Mouse (Mus musculus) cerebellum, adult 2 months (tissue): ENCODE measurements at regions not wholly inside any gene's neighbourhood (a gene's known extent, or its start where the extent isn't known, plus 50 kb on each side); places are given as distances from the start of the nearest gene placed in this dataset.

Experiments
- DNase-seq, 2 experiments: peaks; one replicate each; pipeline ENCODE4 v3.0.0; 2021
- H3K27ac ChIP-seq: fragments of 200-500 bp; 2 replicates; pipeline ENCODE4 v1.5.1; 2012; ENCODE audit warnings: low read length, control low read depth, inconsistent platforms; ENCODE audit not compliant: insufficient read depth
- H3K27me3 ChIP-seq: fragments of 200-500 bp; 2 replicates; pipeline ENCODE4 v1.6.1; 2012; ENCODE audit warnings: inconsistent platforms, mild to moderate bottlenecking, low read length, moderate library complexity; ENCODE audit not compliant: control insufficient read depth, insufficient read depth
- H3K4me1 ChIP-seq: fragments of 200-500 bp; 2 replicates; pipeline ENCODE4 v1.6.1; 2011; ENCODE audit warnings: low read length; ENCODE audit not compliant: control insufficient read depth, insufficient read depth
- H3K4me3 ChIP-seq: fragments of 200-500 bp; replicated peaks from 2 replicates; pipeline ENCODE3; 2011; ENCODE audit warnings: mild to moderate bottlenecking, low read depth, low read length, control low read depth; ENCODE audit not compliant: insufficient read depth
- CTCF ChIP-seq: fragments of 200-500 bp; IDR thresholded peaks from 2 replicates; pipeline ENCODE4 v1.5.1; 2011; ENCODE audit warnings: low read depth, mild to moderate bottlenecking, control low read depth, low read length, moderate library complexity, borderline replicate concordance; ENCODE audit not compliant: insufficient read depth
- POLR2A ChIP-seq: fragments of 200-500 bp; IDR thresholded peaks from 2 replicates; pipeline ENCODE4 v1.6.1; 2011; ENCODE audit warnings: low read length, control low read depth, borderline replicate concordance; ENCODE audit not compliant: insufficient read depth
- WGBS: fragments of 180-500 bp; shearing (Covaris S2); methylation state at CpG from one replicate; pipeline ENCODE4 v1.1.7; 2018; 5-methylcytosine and 5-hydroxymethylcytosine counted together

DNA sequence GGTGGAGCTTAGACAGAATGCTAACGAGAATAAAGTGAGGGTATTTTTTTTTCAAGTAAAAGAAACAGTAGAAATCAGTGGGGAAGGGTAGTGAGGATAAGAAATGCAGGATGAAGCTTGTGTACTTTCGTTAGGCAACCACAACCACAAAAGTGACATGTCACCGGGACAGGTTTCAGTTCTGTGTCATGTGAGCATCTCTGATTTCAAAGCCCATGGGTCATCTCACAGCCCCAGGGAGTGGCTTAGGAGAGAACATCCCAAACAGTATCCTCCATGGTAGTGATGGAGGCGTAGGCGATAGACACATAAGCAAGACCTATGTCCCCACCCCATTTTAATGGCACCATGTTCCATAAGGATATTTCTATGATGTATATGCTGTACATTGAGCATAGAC lies 147.4 kb upstream of the Arl4c start:
- no peak overlapping the region for H3K27ac ChIP-seq

DNA sequence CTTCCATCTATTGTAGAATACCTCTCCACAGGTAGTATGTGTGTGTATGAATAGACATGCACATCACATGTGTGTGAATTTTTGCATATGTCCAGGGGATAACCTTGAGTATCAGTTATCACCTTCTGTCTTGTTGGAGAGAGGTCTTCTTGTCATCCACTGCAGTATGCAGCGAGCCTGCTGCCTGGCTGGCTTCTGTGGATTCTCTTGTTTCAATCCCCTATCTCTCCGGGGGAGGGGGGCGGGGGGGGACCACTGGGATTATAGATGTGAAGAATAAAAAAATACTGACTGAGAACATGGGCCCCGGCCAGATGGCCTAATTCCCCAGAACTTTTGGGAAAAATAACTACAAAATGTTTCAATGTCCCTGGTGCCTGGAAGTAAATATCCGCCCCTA lies 149.9 kb upstream of the Arl4c start:
- H3K4me3 ChIP-seq = no peak overlapping the region
- H3K4me1 ChIP-seq = peaks cover 7% of the 10 kb centered on the region
- 83% methylated on average over 5 of the region's 5 CpGs for WGBS
- peak in 1 of 2 experiments; percentile 1 for DNase-seq
- no peak overlapping the region for H3K27ac ChIP-seq
- no peaks in the 10 kb centered on the region for H3K27me3 ChIP-seq
- TF ChIP-seq CTCF = no peak
- TF ChIP-seq POLR2A = no peak

More for the DNA sequence above, 147.4 kb upstream of the Arl4c start:
- WGBS = 93% methylated on average over 5 of the region's 5 CpGs
- TF ChIP-seq POLR2A (no peak), CTCF (no peak)
- H3K4me3 ChIP-seq = no peak overlapping the region
- no peaks in the 10 kb centered on the region for H3K27me3 ChIP-seq
- peaks cover 7% of the 10 kb centered on the region for H3K4me1 ChIP-seq
- peak in 1 of 2 experiments; percentile 2 for DNase-seq

DNA sequence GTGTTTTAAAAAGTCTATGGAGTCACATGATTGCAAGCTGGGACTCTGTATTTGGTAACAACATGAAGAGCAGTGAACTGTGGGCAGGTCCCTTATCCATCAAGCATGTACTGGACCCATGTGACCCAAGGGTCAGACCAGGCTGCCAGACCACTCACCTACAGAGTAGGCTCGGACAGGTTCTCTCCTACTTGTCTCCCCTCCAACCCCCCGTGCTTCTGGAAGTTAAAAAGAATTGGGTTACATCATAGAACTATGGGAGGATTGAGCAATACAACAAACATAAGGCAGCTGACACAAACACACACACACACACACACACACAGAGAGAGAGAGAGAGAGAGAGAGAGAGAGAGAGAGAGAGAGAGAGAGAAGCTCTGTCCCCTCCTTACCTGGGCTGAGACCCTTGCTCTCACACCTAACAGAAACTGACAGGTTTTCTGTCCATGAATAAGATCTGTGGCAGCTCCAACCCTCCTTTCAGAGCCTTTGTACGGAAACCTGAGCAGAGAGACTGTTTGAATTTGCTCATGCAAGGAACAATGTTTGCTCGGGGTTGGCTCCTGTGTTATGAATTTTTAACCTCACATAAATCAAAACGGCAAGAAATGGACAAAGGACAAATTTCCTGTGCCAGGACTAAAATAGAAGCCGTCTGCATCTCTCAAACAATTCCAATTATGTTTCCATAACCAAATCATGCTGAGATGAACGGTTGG lies 159.0 kb upstream of the Arl4c start:
- H3K27me3 ChIP-seq = no peaks in the 10 kb centered on the region
- H3K27ac ChIP-seq = no peak overlapping the region
- peaks cover 8% of the 10 kb centered on the region for H3K4me1 ChIP-seq
- H3K4me3 ChIP-seq = no peak overlapping the region
- TF ChIP-seq CTCF (no peak), POLR2A (no peak)
- peak in 1 of 2 experiments; percentile 37 for DNase-seq
- WGBS = 34% methylated on average over 7 of the region's 7 CpGs

DNA sequence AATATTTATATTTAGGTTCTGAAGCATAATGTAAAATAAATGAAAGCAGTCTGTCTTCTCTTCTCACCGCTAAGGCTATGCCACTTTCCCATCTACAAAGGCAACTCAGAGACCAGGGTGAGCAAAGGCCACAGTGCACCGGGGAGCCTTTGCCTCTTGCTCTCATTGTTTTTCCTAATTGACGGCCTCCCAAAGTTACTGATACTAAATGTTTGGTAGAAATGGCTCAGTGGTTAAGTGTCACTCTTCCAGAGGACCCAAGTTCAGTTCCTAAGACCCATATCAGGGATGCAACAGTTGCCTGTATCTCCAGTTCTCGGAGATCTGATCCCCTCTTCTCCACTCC lies 159.5 kb upstream of the Arl4c start:
- WGBS = 61% methylated on average over 4 of the region's 4 CpGs
- H3K4me3 ChIP-seq = no peak overlapping the region
- H3K27me3 ChIP-seq = no peaks in the 10 kb centered on the region
- no peak overlapping the region for H3K27ac ChIP-seq
- no peak for DNase-seq
- H3K4me1 ChIP-seq = peaks cover 8% of the 10 kb centered on the region
- no peak for TF ChIP-seq POLR2A
- no peak for TF ChIP-seq CTCF

DNA sequence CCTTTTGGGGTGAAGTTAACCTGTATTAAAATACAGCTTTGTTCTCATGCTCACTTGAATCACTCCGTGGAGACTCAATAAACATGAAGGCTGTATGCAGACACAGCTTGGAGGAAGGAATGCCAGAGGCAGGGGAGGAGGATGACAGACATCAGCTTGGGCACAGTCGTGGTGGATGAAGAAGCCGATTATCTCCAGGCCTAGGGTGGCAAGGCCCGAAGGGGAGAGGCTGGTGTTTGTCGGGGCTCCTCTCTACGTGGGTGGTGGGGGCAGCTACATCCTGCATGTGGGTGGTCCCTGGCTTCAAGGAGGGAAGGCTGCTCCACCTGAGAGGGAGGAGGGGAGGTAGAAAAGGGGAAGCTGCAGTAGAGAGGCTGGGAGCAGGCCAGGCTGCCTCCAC lies 163.4 kb upstream of the Arl4c start:
- 58% methylated on average over 6 of the region's 6 CpGs for WGBS
- Histone ChIP-seq H3K27ac (no peak overlapping the region), H3K4me3 (no peak overlapping the region), H3K4me1 (peaks cover 8% of the 10 kb centered on the region), H3K27me3 (no peaks in the 10 kb centered on the region)
- no peak for DNase-seq
- TF ChIP-seq CTCF (no peak), POLR2A (no peak)

DNA sequence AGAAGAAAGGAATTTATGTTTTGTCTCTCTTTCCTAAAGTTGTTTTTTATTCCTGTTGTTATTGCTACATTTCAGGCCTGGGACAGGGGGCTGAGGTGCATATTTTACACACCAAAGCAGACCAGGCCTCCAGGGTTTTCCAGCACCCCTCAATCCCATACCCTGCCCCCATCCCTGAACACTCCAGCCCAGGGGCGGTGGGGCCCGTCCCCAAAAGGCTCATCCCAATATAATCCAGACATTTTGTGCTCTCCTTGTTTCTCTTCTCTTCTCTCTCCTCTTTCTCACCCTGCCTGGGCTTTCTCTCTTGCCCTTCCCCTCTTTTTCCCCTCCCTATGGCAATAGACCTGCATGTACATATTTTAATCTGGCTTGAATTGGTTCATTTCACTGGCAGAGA lies 164.6 kb upstream of the Arl4c start:
- H3K4me3 ChIP-seq = no peak overlapping the region
- no peaks in the 10 kb centered on the region for H3K27me3 ChIP-seq
- 86% methylated on average over 2 of the region's 2 CpGs for WGBS
- no peak for DNase-seq
- H3K27ac ChIP-seq = no peak overlapping the region
- TF ChIP-seq POLR2A = no peak
- TF ChIP-seq CTCF = no peak
- peaks cover 2% of the 10 kb centered on the region; the same call in 1 of the 2 replicates for H3K4me1 ChIP-seq

DNA sequence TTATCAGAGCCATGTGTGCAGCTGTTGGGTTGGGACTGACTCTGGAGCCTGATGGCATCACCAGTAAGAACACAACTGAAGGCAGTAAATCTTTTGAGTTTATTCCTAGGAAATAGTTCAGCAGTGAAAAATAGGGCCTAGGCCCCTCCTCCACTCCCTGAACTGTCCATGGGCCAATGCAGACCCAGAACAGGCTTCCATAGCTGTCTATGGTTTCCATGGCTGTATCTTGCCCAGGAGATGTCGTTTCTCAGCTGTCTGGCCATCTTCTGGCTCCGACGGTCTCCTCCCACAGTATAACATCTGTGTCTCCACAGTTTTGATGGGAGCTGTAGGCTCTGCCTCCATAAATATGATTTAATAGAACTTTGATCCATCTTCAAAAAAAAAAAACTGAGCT lies 165.1 kb upstream of the Arl4c start:
- Histone ChIP-seq H3K27ac (no peak overlapping the region), H3K27me3 (no peaks in the 10 kb centered on the region), H3K4me3 (no peak overlapping the region), H3K4me1 (no peaks in the 10 kb centered on the region)
- TF ChIP-seq CTCF (no peak), POLR2A (no peak)
- WGBS = 83% methylated on average over 3 of the region's 3 CpGs
- no peak for DNase-seq

DNA sequence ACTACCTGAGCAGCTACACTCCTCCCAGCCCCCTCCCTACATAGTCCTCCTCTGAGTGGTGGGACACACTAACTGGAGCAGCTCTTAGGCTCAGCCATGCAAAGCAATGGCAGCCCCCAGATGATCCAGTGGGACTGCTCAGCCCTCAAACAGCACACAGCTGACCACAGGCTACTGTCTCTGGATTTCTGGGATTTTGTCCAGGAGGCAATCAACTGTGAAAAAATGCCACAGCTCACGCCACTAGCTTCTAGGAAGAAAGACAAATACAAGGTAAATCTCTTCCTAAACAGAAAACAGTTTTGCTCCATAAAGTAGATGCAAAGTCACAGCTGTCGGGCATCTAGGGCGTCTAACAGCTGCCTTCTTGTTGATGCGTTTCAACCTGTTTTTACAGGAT lies 167.9 kb upstream of the Arl4c start:
- peak; percentile 36 to 64 for DNase-seq
- 17% methylated on average over 4 of the region's 4 CpGs for WGBS
- Histone ChIP-seq H3K27me3 (no peaks in the 10 kb centered on the region), H3K4me1 (no peaks in the 10 kb centered on the region), H3K27ac (no peak overlapping the region), H3K4me3 (no peak overlapping the region)
- TF ChIP-seq CTCF (no peak), POLR2A (no peak)
